Mouse (Mus musculus): ENCODE data around the gene Klhl33.
A peak's percentile ranks its signal among the peaks of the same experiment; 100 is the strongest.

- TF ChIP-seq CTCF (IDR thresholded peaks at IDR 0.05; ENCODE audit: control insufficient read depth, insufficient read depth, insufficient read length) (no peak), MYOG (IDR thresholded peaks at IDR 0.05; ENCODE audit: control insufficient read depth, extremely low read depth, insufficient read length) (no peak), USF1 (IDR thresholded peaks at IDR 0.05; ENCODE audit: low read depth) (peak; percentile 98), MAX (IDR thresholded peaks at IDR 0.05) (peak; percentile 87), CEBPB (IDR thresholded peaks at IDR 0.05; ENCODE audit: low read depth) (no peak)
Measured at GRCm38 (mm10) chr14:50930754-50931492, 33.6 kb upstream of the Klhl33 start, which contains the start of the genes Pip4p1 and Pnp.
